Mouse (Mus musculus) C2C12 (cell line): ENCODE data around the gene Pqlc2. TPM values are rescaled to one million over a fixed set of nuclear protein-coding genes. Genes with fewer than 3 reads are reported as not detected.

Source experiments
- H3K27me3 ChIP-seq: one replicate; pipeline ENCODE4 v1.6.1; 2011; ENCODE audit not compliant: control insufficient read depth, insufficient read depth, insufficient read length
- H3K36me3 ChIP-seq: one replicate; pipeline ENCODE4 v1.6.1; 2011; ENCODE audit not compliant: control insufficient read depth, insufficient read depth
- H3K4me3 ChIP-seq: one replicate; pipeline ENCODE4 v1.5.1; 2011; ENCODE audit warnings: mild to moderate bottlenecking, control low read depth; ENCODE audit not compliant: poor library complexity, insufficient read depth, severe bottlenecking
- H3K79me2 ChIP-seq: one replicate; pipeline ENCODE4 v1.6.1; 2011; ENCODE audit not compliant: control insufficient read depth, insufficient read depth
- H3K79me3 ChIP-seq: one replicate; pipeline ENCODE4 v1.6.1; 2011; ENCODE audit warnings: low read depth, control low read depth
- H3ac ChIP-seq: one replicate; pipeline ENCODE3; 2011; ENCODE audit warnings: low read depth; ENCODE audit not compliant: control insufficient read depth, insufficient read length
- CEBPB ChIP-seq: IDR thresholded peaks from one replicate; pipeline ENCODE4 v1.6.1; 2011; ENCODE audit warnings: low read depth, mild to moderate bottlenecking, control low read depth, moderate library complexity
- CTCF ChIP-seq: IDR thresholded peaks from one replicate; pipeline ENCODE4 v1.5.1; 2011; ENCODE audit not compliant: control insufficient read depth, insufficient read depth, insufficient read length
- FOSL1 ChIP-seq: IDR thresholded peaks from one replicate; pipeline ENCODE4 v1.8.0; 2011; ENCODE audit warnings: mild to moderate bottlenecking, low read length; ENCODE audit not compliant: poor library complexity, insufficient read depth, severe bottlenecking
- MAX ChIP-seq: IDR thresholded peaks from one replicate; pipeline ENCODE4 v1.6.1; 2011; ENCODE audit warnings: mild to moderate bottlenecking, control low read depth
- MYOD1 ChIP-seq: IDR thresholded peaks from one replicate; pipeline ENCODE4 v1.6.1; 2011; ENCODE audit warnings: low read depth; ENCODE audit not compliant: control insufficient read depth, insufficient read length
- MYOG ChIP-seq: IDR thresholded peaks from one replicate; pipeline ENCODE4 v1.6.1; 2011; ENCODE audit not compliant: control insufficient read depth, insufficient read length; ENCODE audit errors: extremely low read depth
- USF1 ChIP-seq: IDR thresholded peaks from one replicate; pipeline ENCODE4 v1.6.1; 2011; ENCODE audit warnings: low read depth, mild to moderate bottlenecking, control low read depth, moderate library complexity
- polyA plus RNA-seq: library from polyadenylated mRNA; unstranded; fragments of >200 nt; fragmentation: generic; extraction: Trizol; gene quantifications from one replicate; pipeline ENCODE4 v1.2.1, GENCODE M21; 2012; ENCODE audit warnings: missing spikeins

Pqlc2 gene
- polyA plus RNA-seq, 1 experiment, result 6.0 TPM

DNA sequence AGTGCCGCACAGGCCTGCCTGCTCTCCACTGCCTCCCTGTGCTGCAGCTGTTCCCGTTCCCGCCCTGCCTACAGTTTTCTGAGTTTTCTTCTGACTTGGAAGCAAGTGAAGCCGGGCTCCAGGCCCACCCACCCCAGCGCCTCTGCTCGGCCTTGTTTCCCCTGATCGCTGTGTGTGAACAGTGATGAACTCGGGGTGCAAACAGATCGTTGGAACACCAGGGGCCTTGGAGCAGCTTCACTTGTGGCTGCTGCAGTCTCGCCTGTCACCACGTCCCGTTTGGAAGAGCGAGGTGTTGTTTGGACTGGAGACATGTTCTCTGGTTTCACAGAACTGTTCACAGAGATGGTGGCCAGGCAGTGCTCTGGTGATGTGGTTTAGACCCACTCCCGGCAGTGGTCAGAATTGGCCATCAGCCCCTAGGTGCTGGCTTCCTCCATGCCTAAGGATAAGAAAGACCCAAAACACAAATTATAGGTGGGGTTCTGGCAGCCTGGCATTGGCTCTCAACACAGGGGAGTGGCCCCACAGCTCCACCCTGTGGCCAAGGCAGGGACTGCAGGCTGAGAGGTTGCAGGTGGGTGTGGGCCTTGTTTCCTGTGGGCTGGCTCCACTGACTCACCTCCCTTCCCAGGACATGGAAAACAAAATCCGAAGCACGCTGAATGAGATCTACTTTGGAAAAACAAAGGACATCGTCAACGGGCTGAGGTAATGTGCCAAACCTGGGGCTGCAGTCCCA is 23.2 kb downstream of the Pqlc2 start:
- TF ChIP-seq MAX (peak; percentile 46), CEBPB (no peak), CTCF (peak; percentile 89)
- no peaks in the 10 kb centered on the region for H3K27me3 ChIP-seq
- H3K79me3 ChIP-seq, result no peaks in the 10 kb centered on the region
- H3K79me2 ChIP-seq, result no peaks in the 10 kb centered on the region
- peaks cover 58% of the 10 kb centered on the region for H3K36me3 ChIP-seq
- H3ac ChIP-seq, result no peak overlapping the region
- no peak overlapping the region for H3K4me3 ChIP-seq

DNA sequence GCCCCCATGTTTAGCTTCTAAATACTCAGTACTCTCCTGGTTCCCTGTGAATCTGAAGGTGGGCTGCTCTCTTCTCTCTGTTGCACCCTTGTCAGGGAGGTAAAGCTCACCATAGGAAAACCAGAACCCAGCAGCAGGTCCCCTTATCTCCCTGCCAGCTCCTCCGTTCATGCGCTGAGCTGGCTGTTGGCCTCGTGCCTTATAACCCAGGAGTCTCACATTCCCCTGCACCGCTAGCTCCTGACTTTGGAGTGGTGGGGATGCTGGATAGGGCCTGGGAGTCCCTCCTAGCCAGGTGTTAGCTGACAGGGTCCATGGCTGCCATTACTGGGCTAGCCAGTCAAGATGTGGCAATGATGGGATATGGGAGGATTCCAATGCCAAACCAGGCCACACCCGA is 24.3 kb downstream of the Pqlc2 start:
- peaks cover 57% of the 10 kb centered on the region for H3K36me3 ChIP-seq

DNA sequence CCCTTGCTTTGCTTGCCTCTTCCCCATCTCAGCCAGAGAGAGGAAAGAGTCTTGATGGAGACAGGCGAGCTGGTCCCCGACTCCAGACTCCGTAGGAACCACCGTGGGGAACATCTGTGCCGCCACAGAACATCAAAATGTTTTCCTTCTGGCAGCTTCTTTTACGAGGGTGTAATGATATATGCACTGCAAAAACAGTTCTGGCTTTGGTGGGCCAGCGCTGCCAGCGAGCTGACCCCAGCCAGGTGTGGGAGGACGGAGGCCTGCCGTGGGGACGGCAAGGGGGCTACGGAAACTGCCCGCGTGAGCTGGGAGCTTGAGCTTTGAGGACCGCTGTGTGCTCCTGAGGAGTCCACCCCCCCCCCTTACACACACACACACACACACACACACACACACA is 25.6 kb downstream of the Pqlc2 start:
- Histone ChIP-seq H3ac (no peak overlapping the region), H3K36me3 (peaks cover 56% of the 10 kb centered on the region), H3K79me2 (no peaks in the 10 kb centered on the region), H3K79me3 (no peaks in the 10 kb centered on the region), H3K4me3 (no peak overlapping the region), H3K27me3 (no peaks in the 10 kb centered on the region)
- TF ChIP-seq USF1 (no peak), CTCF (no peak), MYOG (no peak), MAX (no peak), MYOD1 (no peak), CEBPB (no peak), FOSL1 (no peak)

More for the DNA sequence above, 24.3 kb downstream of the Pqlc2 start:
- no peaks in the 10 kb centered on the region for H3K79me3 ChIP-seq
- no peak for TF ChIP-seq FOSL1
- no peak for TF ChIP-seq CTCF
- no peak for TF ChIP-seq USF1
- no peak for TF ChIP-seq CEBPB
- no peak for TF ChIP-seq MYOG
- TF ChIP-seq MAX, result no peak
- TF ChIP-seq MYOD1, result no peak
- H3K27me3 ChIP-seq, result no peaks in the 10 kb centered on the region
- H3ac ChIP-seq, result no peak overlapping the region
- no peak overlapping the region for H3K4me3 ChIP-seq
- H3K79me2 ChIP-seq, result no peaks in the 10 kb centered on the region

DNA sequence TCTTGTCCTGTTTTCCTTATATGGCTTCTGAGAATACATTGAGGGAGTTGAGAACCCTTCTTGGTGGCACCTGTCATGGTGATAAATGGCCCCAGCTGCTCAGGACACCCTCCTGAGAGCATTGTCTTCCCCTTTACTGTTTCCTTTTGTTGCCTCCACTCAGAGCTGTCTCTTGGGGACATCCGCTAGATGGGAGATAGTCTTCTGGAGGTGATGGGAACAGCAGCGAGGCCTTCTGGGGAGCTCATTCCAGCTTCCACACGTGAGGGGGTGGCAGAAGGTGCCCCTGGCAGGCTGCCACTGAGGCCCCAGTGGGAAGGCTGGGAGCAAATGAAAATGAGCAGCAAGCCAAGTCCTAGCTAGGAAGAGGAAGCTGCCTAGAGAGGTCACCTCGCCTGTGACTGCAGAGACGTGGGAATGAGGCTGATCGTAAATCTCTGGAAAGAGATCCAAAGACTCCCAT is 27.5 kb downstream of the Pqlc2 start:
- TF ChIP-seq MAX (no peak), MYOD1 (peak; percentile 41), FOSL1 (no peak)
- Histone ChIP-seq H3K36me3 (peaks cover 42% of the 10 kb centered on the region), H3K4me3 (no peak overlapping the region), H3ac (no peak overlapping the region), H3K79me3 (no peaks in the 10 kb centered on the region), H3K79me2 (peaks cover 4% of the 10 kb centered on the region), H3K27me3 (no peaks in the 10 kb centered on the region)

DNA sequence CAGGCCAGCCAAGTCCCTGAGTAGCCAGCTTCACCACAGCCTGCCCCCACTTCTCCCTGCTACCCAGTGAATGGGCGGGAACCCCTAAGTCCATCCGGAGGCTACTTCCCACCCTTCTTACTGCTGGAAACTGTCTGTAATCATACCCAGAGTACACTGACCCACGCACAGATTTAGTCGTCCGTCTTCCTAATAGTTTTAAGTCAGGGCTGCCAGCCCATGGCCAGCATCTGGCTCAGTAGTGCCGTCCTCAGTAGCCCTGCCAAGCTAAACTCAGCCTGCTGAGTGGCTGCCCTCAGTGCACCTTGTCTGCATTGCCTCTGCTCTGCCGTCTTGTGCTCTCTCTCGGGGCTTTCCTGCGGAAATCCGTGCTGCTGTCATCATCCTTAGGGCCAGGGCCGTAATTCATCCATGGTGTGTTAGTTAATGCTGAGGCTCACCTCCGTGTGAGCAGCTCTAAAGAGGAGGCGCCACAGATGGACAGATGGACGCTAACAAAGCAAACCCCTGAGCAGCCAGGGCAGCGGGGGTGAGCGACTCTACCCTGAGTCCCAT is 28.6 kb downstream of the Pqlc2 start:
- Histone ChIP-seq H3K79me3 (peaks cover 3% of the 10 kb centered on the region), H3K4me3 (no peak overlapping the region), H3K36me3 (peaks cover 30% of the 10 kb centered on the region), H3K27me3 (no peaks in the 10 kb centered on the region), H3K79me2 (peaks cover 14% of the 10 kb centered on the region), H3ac (no peak overlapping the region)
- TF ChIP-seq CTCF (no peak), USF1 (no peak), CEBPB (no peak), MYOD1 (no peak), FOSL1 (no peak), MAX (no peak), MYOG (no peak)

DNA sequence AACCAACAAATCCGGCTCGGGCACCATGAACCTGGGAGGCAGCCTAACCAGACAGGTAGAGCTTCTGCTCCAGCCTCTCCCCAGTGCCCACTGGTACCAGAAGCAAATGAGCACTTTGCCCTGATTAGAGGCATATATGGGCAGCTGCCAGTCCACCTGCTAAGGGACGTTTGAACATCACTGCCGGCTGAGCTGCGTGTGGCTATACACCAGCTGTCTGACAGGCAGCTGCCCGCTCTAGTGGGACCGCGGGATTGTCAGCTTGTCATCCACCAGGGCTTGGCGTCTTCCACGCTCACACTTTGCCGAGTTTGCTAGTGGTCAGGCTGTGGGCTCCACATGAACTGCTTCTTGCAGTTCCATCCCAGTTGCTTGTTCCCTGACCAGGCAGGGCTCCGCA is 30.0 kb downstream of the Pqlc2 start:
- no peak overlapping the region for H3K4me3 ChIP-seq
- H3ac ChIP-seq, result no peak overlapping the region
- H3K27me3 ChIP-seq, result no peaks in the 10 kb centered on the region
- TF ChIP-seq CTCF, result no peak
- no peak for TF ChIP-seq USF1
- no peak for TF ChIP-seq MAX
- TF ChIP-seq MYOD1, result no peak
- no peak for TF ChIP-seq MYOG
- no peak for TF ChIP-seq CEBPB
- peaks cover 37% of the 10 kb centered on the region for H3K36me3 ChIP-seq
- H3K79me2 ChIP-seq, result peaks cover 27% of the 10 kb centered on the region
- H3K79me3 ChIP-seq, result peaks cover 8% of the 10 kb centered on the region
